Mouse (Mus musculus) spleen, postnatal 36 days (tissue): Measurements from ENCODE around the gene Olfr1032.
"Not testable (repeated sequence)": the region's sequence is repeated elsewhere in the genome, so short reads cannot be mapped to it uniquely, and the experiment has no call there.

Experiments used
- DNase-seq, 2 experiments: peaks; one replicate each; pipeline ENCODE4 v3.0.0; 2022; ENCODE audit warnings: low spot score in 2 of 2, mixed read lengths in 1 of 2

The Olfr1032 gene

DNA sequence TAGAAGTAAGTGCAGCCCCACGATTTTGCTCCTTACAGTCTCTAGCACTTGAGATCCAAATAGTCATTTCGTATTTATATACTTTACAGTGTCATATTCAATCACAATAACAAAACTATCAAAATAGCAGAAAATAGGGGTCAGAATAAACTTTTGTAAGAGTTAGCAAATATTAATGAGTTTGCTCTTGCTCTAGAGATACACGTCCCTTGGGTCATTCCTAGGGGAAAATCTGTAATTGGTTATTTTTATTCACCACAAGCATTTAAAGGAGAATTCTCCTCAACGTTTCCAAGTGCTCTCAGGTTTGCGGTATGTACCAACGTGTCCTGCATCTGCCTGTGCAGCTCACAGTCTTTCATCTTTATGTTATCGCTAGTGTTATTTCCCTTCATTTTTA is at the start of gene Olfr1032:
Olfr1032 (plus strand) TSS at position 301 of the 400 bp plus-strand sequence.
- no peak for DNase-seq

DNA sequence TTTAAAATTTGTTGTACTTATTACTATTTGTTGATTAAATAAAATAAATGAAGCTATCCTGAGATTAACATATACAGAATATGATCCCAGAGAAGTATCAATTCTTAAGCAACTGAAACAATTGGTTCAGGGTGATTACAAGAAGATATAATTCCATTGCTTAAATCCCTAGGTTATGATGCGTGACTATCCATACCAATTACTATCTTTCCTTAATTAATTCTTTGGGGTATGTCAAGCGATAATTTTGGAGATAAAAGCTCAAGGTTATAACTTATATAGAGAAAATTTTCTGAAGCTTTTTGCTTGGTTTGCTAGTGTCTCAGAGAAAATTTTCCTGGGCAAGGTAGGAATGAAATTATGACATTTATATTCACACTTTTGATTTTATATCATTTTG is 31.7 kb upstream of the Olfr1032 start, which contains the start of gene Olfr1029:
Olfr1029 (plus strand) TSS at position 301 of the 400 bp plus-strand sequence.
- DNase-seq: no peak

DNA sequence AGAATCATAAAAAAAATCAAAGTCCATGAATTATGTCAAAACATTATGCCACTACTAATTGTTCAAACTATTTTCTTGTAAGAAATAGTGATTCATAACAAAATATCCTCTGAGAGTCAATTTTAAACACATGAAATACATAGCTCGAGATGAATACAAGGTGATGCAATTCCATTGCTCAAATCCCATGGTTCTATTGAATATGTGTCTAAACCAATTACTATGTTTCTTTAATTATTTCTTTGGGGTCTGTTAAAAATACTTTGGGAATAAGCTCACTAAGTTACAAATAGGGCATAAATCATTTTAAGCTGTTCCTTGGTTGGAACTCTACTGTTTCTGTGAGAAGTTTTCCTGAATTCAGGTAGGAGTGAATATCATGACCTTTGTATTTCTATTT is 26.4 kb upstream of the Olfr1032 start, which contains the start of gene Olfr1030:
Olfr1030 (plus strand) TSS at position 301 of the 400 bp plus-strand sequence.
- DNase-seq: no peak

DNA sequence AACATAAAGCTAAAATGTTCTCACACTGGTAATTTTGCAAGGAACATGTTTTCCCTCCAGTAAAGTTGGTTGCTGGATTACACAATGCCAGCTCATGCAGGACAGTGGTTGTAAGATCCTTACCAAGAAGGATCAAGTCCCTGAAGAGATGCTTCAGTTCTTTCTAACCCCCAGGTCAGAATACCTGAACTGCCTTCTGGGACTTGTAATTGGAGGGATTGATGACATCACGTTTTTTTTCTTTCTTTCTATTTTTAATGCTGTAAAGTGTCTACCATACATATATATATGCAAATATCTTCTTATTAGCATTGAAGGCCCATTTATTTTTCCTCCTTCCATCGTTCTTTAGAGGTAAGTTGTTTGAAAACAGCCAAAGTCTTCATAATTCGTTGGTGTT is 15.3 kb upstream of the Olfr1032 start, which contains the start of gene Olfr1031:
Olfr1031 (plus strand) TSS at position 301 of the 400 bp plus-strand sequence.
- no peak for DNase-seq

DNA sequence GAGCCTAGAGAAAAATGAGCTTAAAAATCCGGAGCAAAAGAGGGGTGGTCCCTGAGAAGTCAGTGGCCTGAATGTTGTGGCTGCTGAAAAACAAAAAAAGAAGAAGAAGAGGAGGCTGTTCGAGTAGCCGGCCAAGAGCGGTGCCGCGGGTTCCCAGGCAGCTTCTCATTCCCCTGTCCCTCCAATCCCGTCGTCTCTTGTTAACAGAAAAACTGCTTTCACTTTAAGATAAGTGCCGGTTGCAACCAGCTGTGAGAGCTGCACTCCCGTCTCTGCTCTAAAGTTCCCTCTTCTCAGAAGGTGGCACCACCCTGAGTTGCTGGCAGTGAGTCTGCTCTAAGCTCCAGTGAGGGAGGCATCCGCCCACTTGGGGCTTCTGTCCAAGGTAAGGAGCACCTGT is 15.1 kb downstream of the Olfr1032 start, which contains the start of gene Olfr1033:
Olfr1033 (plus strand) TSS at position 228 of the 400 bp plus-strand sequence.
- DNase-seq: not testable (repeated sequence)

DNA sequence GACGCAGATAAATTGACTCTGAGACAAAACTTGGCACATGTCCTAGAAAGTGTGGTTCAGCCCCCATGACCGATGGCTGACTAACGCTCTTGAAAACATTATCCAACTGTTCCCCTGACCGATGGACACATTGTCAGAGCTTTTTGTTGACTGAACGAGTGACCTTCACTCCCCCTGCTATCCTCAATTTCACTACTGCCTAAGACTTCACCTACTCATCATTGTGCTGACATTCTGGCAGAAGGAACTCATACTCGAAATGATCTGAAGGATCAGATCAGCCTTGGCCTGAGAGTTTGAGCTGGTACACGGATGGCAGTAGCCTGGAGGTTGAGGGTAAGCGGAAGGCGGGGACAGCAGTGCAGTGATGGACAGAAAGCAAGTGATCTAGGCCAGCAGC is 16.2 kb downstream of the Olfr1032 start:
- not testable (repeated sequence) for DNase-seq

DNA sequence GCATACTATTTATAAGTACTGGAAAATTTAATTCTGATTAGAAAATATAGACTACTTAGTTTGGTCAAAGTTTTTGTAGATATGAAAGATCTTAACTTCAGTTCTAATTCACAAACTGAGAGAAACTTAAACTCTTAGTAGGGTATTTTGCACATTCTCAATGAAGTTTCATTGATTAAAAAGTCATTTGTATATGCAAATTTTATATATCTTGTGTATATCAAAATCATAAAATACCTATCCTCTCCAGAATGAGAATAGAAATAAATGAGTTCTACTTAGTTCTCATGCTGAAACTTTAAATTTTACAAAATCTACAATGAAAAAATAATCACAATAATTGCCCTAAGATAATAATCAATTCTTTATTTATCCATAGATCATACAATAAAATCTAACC is 40.2 kb downstream of the Olfr1032 start, which contains the start of gene Olfr1034:
Olfr1034 (plus strand) TSS at position 301 of the 400 bp plus-strand sequence.
- no peak for DNase-seq

DNA sequence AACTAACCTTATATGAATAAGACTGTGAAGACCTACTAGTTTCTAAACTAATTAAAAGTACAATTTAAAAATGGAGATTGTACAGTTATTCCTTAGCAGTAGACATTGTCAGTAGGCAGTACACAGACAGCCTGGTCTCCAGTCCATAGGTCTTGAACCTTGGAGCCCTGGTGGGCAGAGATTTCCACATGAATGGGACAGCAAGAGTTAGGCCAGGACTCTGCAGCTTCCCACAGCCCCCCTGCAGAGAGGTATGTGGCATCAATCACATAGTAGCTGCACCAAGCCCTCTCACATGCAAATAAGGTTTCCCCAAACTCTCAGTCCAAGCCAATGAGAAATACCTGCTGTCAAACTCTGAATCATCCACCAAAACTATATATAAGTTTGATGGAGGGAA is 45.4 kb downstream of the Olfr1032 start:
- DNase-seq: not testable (repeated sequence)
